Mouse (Mus musculus) cerebellum, postnatal 25 days (tissue): ENCODE measurements around the gene Galnt17.

Experiments used
- DNase-seq, 2 experiments: peaks; one replicate each; pipeline ENCODE4 v3.0.0; 2021; ENCODE audit warnings: mixed read lengths in 2 of 2

The Galnt17 gene

DNA sequence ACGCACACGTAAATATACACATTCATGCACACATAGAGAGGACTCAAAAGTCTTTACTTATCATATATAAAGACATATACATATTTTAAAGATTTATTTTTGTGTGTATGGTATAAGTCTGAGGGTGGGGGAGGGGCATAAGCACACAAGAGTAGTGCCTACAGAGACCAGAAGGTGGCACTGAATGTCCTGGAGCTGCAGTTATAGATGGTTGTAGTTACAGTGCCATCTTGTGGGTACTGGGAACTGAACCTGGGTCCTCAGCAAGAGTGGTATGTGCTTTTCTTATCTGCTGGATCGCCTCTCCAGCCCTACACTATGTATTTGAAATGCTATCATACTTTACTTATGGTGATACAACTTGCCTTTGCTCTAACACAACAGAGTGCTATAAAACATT, 68.5 kb downstream of the Galnt17 start:
- no peak for DNase-seq

DNA sequence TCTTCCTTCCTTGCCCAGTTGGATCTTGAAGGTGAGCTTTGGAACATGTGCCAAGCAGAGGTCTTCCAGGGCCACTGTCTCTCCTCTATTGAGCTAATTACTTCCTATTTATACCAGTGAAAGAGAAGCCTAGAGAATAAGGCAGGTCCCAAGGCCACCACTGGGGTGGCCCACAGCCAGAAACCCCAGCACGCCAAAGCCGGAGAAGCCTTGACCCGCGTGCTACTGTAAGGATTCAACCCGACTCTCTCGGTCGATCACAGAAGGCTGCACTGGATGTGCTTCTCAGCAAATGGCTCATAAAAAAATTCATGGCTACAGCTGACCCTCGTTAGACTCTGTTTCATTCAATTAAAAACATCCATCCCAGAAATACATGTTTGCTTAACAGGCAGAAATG, 71.4 kb downstream of the Galnt17 start:
- no peak for DNase-seq

DNA sequence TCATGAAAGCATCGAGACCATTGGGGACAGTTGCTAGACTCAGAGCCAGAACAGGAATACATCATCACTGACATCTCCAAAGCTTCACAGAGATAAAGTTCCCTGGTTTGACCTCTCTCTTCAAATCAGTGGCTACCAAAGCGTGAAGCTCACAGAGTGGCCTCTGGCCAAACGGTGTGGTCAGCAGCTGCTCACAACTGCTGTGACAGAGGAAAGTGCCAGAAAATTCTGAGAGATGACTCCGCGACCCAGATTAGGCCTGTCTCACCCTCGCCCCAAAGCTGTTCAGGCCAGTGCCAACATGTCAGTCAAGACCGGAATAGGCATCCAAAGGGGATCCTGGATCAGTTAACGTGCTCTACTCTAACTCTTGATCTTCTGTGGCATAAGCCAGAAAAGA, 74.5 kb downstream of the Galnt17 start:
- DNase-seq: no peak

DNA sequence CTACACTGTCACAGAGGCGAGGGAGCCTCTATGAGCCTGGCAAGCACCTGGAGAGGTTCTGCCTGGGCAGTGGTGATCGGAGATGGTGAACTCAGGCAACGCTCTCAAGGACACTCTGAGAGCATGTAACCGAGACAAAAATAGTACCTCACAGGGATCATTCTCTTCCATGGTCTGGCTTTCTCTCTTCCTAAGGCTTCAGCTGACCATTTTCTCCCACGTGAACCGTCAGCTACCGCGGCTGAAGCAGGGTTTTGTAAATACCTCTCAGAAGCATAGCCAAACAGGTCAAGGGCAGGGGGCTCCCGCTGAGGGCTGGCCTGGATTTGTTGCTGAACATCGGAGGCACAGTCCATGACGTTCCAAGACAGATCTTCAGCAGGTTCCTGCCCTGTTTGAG, 77.2 kb downstream of the Galnt17 start:
- DNase-seq: peak; percentile 64 to 74

DNA sequence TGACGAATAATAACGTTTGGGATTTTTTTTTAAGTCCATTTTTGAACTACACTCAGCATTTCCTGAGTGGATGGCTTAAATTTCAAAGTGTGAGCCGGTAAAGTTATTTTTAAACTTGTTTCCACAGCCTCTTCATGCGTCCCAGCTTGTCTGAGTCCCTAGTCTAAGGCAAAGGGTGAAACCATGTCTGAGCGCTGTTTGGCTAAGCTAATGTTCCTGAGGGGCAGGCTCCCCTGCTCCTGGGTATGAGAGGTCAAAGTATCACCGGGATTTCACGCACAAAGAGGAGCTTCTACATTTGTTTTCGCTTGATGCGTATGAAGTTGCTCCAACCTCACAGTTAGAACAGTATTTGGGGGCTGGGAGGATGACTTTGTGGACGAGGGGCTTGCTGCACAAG, 78.6 kb downstream of the Galnt17 start:
- DNase-seq: no peak

DNA sequence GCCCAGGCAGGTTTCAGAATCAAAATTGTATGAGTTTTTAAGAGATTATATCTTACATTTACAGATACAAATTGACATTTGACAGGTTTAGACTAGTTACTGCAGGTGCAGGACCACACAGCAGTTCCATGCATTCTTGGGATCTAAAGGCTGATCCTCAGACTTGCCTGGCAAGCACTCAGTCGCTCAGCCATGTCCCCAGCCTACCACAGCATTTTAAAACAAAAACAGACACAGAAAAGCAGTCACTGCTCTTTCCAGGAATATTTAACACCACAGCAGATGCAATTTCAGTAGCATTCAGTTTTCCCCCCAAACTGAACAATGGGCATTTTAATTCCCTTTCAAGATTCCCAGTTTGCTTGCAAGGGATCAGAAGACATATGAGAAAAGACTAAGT, 84.9 kb downstream of the Galnt17 start:
- DNase-seq: no peak

DNA sequence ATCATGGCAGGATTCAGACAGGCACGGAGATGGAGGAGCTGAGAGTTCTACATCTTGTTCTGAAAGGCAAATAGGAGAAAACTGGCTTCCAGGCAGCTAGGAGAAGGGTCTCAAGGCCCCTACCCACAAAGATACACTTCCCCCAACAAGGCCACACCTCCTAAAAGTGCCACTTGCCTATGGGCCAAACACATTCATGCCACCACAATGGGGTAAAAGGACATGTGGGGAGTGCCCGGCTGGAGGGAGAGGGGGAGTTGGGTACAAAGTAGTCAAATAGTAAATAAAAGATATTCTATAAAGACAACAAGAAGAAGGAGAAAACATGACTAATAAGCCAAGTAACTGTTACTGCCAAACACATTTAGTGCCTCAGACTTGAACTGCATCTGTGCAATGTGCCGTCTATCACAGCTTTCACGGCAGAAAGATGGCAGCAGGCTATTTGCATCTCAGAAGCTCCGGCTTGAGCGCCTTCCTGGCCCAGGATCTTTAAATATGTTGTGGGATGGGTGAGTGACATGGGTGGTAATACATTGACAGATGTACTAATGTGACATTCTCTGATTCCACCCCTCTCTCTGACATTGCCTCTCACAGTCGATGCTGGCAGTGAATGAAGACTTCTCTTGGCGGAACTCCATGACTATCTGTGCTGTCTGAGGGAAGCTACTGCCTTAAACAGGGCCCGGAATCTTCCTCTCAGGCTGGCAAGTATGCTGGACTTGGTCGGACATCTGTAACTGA, 85.6 kb downstream of the Galnt17 start:
- DNase-seq: peak; percentile 36 to 53

DNA sequence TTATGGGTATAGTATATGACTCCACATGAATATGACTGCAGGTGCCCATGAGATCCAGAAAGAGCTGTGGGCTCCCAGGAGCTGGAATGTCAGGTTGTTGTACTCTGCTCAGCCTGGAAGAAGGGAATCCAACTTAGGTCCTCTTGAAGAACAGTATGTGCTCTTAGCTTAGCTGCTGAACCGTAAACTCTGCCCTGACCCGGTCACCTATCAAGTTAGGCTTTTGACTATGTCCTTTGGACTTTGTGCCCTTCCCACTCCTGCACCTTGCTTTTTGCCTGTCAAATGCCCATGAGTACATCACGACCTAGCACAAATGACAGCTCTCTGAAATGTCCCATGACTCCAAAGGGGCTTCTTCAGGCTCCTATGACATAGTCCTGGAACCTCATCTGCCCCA, 90.1 kb downstream of the Galnt17 start:
- no peak for DNase-seq

DNA sequence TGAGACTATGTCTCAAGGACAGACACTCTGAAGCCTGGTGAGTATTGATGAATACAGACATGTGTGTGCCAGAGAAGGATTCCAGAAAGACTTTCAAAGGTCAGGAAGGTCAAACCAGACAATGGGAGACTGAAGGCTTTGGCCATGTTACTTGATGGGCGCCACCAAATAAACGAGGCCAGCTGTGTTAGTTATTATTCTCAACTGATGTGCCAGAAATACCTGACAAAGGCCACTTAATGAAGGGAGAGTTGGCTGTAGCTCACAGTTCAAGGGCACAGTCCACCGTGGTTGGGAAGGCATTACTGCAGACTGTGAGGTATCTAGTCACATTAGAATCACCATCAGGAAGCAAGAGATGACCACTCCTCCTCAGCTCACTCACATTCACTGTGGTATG, 96.7 kb downstream of the Galnt17 start:
- DNase-seq: no peak

DNA sequence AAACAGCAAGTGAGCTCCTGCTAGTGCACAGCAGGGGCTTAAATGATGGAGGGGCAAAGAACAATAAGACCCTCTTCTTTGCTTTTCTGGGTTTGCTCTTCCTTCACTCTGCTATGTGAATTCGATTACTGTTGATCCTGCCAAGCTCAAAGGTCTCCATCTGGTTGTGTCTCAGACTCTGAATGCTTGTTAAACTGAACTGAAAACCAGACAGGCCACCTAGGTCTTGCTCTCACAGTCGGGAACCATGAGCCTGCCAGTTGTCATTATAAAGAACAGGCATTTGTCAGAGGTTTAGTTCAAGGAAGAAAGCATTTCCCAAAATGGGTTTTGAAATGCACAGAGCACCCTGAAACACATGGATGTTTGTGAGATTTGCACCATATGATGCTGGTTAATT, 107.2 kb downstream of the Galnt17 start:
- peak; percentile 51 to 66 for DNase-seq

DNA sequence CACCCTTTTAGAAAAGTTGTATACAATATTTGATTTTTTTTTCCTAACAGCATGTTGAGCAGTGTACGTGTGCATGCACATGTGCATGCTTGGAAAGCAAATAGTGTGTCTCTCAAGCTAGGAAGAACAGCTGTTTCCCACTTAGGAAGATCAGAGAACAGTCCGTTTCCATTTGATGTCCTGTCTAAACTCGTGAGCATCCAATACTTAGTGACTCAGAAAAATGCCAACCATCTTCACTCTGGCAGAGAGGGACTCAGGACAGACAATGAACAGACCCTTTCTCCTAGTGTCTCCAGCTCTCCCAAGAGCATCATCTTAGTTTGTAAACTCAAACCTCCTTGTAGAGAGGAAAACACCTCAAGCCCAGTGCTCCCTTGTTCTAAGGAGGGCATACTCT, 116.0 kb downstream of the Galnt17 start:
- DNase-seq: no peak

DNA sequence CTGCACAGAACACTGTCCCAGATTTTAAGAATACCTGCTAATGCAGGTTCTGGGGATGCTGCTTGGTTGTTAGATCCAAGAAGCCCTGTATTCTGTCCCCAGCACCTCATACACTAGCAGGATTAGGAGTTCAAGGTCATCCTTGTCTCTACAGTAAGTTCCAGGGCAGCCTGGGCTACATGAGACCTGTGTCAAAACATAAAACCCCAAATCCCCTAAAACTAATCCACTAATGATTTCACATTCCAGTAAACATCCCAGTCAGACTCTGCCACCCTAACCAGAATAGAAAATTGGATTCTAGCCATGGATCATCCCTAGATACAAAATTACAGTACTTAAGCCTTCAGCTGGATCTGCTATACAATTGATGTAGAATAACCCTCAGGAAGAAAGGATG, 123.7 kb downstream of the Galnt17 start:
- DNase-seq: no peak

DNA sequence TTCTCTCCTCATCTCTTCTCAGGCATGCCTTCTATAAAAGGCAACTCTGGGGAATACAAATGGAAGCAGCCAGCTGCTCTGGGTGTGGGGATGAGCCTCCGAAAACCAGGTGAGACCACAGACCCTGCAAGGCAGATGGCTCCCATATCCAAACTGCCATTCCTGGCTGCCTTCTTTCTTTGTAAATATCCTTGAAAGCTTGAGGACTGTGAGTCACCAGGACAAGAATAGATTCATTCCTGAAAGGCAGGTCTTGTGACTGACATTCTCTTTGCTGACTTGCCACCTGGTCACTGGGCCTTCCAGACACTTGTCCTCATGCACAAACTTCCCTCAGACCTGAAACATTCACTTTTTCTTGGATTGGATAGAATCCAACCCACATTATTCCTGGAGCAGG, 127.1 kb downstream of the Galnt17 start:
- peak; percentile 17 to 39 for DNase-seq

DNA sequence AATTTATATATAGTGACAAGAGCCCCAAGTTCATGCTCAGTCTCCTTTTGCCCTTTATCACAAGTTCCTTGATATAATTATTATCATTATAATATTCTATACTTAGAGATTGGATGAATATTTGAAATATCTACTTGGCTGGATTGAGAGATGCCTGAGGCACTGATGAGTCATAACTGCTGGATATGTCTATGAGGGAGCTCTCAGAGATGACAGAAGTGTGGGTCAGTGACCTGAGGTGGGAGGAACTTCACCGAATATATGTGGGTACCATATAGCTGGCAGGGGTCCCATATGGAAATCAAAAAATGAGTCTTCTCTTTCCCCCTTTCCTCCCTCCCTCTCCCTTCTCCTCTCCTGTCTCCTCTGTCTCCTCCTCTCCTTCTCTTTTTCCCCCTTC, 127.5 kb downstream of the Galnt17 start:
- no peak for DNase-seq

DNA sequence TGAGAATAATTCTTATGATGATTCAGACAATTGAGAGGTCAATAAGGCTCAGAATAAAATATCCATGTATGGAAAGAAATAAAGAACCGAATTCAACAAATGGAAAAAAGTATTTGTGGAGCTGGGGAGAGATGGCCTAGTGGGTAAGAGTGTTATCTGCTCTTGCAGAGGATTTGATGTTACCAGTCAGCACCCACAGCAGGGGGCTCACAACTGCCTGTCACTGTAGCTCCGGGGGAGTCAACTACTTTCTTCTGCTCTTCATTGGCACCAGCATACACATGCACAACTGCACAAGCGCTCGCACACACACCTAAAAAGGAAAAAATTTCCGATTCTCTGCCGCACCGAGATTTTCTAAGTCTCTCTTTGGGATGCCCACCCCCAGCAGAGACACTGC, 130.4 kb downstream of the Galnt17 start:
- no peak for DNase-seq

DNA sequence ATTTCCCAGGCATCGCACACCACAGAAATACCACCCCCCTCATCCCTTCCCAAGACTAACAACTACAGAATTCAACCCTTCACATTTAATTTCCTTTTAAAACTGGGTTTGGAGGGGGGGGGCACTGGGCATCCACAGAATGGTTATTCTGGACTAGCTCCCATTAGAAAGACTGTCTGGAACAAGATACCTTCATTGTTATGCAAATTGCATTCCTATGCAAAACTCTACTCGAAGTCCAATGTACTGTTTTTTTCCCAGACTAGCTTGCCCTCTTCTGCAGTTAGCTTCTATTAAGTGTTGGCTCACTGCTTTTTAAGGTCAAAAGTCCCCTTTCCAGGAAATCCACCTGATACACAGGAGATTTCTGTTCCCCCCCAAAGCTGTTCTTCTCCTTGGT, 131.1 kb downstream of the Galnt17 start:
- no peak for DNase-seq

DNA sequence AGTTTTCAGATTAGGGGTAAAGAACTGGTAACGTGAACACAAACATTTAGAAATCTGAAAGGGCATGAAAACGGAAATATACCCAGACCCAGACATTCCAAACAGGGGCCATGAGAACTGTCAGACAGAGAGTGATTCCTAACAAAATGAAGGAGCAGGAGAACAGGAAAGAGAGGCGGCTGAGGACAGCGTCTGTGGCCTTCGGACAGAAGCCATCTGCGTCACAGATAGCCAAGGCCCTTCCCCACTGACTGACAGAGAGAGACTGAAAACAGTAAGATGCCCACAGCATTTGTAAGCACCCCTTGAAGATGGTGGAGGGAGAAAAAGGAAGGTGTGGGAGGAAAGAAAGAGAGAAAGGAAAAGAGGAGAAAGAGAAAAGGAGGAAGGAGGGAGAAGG, 139.1 kb downstream of the Galnt17 start:
- DNase-seq: no peak

DNA sequence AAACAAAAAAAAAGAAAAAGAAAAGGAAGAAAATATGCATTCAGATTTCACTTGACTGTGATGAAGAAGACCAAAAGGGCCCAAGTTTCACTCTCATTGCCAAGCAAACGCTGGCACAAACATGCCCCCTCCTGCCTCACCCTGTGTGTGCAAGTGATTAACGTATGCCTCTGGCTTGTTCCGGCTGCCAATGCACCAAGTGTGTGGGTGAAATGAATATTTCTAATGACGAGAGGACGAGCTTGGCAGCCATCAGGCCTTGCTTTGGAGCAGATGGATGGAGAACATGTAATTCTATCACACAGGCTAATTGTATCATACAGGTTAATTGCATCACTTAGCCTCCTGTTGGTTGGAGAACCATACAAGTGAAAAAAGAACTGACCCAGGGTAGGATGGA, 140.9 kb downstream of the Galnt17 start:
- peak; percentile 59 to 71 for DNase-seq

DNA sequence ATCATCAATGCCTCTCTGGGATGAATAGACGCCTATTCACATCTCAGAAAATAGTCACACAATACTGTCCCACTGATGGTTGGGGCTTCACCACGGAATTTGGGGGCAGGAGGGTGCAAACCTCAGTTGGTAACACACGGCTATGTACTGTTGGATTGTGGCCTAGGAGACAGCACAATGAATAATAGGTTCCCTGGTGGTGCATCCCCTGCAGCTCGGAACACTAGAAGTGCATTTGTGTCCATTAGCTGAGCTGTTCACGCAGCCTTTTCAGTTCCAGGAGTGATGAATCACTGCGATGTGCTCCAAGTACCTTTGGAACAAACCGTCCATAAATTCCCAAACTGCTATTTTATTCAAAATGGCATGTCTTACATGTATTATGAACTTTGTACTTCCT, 142.6 kb downstream of the Galnt17 start:
- DNase-seq: peak; percentile 15 to 20

DNA sequence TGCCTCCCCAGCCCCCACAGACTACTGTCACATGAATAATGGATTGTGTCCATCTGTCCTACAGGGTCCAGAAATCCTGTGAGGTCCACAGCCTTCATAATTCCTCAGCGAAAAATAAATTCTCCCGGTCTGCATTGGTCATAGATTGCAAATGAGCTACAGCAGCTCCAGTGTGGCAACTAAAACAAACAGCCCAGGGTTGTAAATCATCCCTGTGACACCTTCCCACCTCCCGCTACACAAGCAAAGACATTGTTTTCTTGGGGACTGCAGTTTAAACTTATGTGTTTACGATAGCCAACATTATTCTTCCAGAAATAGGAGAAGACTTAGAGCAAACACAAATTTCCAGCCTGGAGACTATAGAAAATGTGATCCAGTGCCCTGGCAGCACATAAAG, 150.4 kb downstream of the Galnt17 start:
- DNase-seq: no peak

DNA sequence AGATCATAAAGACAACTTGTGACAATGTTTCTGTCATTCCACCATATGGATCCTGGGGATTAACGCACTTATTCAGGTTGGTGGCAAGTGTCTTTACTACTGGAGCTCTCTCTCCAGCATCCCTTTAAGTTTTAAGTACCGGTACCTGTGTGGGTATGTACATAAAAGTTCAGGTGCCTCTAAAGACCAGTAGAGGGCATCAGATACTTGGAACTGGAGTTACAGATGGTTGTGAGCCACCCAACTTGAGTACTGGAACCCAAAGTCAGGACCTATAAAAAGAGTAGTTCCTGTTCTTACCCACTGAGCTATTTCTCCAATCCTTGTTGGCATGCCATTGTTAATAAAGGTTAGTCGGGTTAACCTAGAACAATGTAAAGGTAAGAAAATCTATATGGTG, 152.0 kb downstream of the Galnt17 start:
- DNase-seq: no peak

DNA sequence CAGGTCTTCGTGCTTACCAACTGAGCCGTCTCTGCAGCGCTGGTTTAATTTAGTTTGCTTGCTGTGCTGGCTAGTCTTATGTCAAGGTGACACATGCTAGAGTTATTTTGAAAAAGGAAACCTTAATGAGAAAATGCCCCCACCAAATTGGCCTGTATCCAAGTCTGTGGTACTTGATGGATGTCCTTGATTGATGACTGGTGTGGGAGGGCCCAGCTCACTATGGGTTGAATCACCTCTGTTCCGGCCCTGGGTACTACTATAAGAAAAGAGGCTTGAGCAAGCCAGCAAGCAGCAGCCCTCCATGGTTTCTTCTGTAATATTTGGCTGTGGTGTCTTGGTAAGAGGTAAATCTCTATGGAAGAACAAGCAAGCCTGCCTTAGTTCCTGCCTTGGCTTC, 165.7 kb downstream of the Galnt17 start:
- no peak for DNase-seq

DNA sequence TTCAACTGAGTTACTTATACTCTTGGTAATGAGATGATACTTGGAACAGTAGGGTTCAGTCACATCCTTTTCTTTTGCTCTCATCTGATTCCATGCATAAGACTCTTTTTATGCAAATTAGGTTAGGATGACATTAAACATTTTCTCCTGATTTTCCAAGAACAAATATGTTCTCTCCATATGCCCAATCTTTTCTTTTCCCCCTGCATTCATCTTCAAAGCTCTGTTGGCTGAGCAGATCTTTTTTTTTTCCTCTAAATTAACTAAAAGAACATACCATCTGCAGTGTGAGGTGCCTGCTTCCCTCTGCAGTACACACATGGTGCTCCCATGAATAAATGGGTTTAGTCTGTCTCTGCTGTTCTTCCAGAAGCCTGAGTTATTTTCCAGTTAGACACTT, 173.5 kb downstream of the Galnt17 start:
- DNase-seq: no peak

DNA sequence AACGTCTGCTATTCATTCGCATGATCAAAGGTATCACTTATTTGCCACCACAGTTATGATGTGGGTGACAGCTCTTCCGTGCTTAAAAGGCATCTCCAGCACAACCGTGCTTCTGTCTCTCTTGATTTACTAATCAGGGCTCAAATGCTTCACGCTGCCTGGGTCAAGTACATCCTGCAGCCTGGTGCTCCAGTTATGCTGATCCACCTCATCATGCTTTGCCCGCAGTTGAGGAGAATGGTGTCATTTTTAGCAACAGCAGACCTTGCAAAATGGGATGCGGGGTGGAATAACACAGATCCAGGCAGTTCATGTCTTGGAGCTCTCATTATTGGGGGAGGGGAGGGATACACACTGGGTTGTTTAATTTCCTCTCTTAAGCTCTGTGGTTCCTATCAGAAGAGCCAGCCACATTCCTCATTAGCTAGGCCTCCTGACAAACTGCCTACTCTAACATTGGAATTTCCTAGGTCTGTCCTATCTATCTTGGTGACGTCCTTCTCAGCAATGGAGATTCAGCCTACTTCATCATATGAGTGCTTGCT, 187.9 kb downstream of the Galnt17 start:
- peak; percentile 25 to 32 for DNase-seq

DNA sequence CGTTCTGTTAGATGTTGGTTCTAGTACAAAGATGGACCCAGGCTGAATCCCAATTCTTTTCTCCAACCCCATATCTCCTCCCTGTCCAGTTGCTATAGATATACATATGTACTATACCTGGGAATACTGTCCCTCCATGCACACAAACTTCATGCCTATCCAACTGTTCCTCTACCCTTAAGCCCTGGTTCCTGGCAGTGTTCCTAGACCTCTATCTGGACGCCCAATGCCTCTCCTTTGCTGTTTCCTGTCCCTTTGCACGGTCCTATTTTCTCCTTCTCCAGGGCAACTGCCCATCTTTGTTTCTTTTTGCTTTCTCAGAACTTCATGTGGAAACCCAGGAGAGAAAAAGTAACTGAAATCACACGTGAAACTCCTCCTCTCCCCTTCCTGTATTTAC, 188.4 kb downstream of the Galnt17 start:
- DNase-seq: peak; percentile 23 to 54
